Mouse (Mus musculus): Measurements from ENCODE around the gene Raver1. TPM values are rescaled to one million over a fixed set of nuclear protein-coding genes. Genes with fewer than 3 reads are reported as not detected.

Raver1 gene
- polyA plus RNA-seq, 1 experiment from 2014 or later: 60.2 TPM

GRCm38 (mm10) chr9:21031896-21032351 lies 59.9 kb downstream of the Raver1 start, which contains the start of gene Icam5:
Gene Icam5, plus strand, starts transcription at chr9:21032073.
- DNase-seq (ENCODE audit: low spot score) (no peak), ATAC-seq (ENCODE audit: low FRiP score) (peak; percentile 5; the same call in 1 of the 2 replicates)
- peak within 1 kb of the TSS; percentile 40 for H3K4me3 ChIP-seq (ENCODE audit: low read depth, low read length)
- H3K4me2 ChIP-seq (replicated peaks; ENCODE audit: low read depth, low read length): peak within 1 kb of the TSS; percentile 68
- peaks cover 6% of the 10 kb centered on the region for H3K4me1 ChIP-seq (replicated peaks; ENCODE audit: control insufficient read depth, insufficient read depth, low read length)
- H3K9me3 ChIP-seq (ENCODE audit: control insufficient read depth, low read length): no peaks in the 10 kb centered on the region
- under 1% methylated on average over 31 of the region's 35 CpGs for WGBS
- H3K36me3 ChIP-seq (ENCODE audit: control insufficient read depth, insufficient read depth, low read length): no peaks in the 10 kb centered on the region
- H3K27me3 ChIP-seq (ENCODE audit: control insufficient read depth, insufficient read depth, low read length): peaks cover 78% of the 10 kb centered on the region
- no peak within 1 kb of the TSS for H3K27ac ChIP-seq (ENCODE audit: low read depth, low read length)
- no peak within 1 kb of the TSS for H3K9ac ChIP-seq (ENCODE audit: low read depth, low read length)

GRCm38 (mm10) chr9:21031251-21031895 lies 60.4 kb downstream of the Raver1 start:
- H3K4me1 ChIP-seq (replicated peaks; ENCODE audit: control insufficient read depth, insufficient read depth, low read length): peaks cover 4% of the 10 kb centered on the region; the same call in 1 of the 2 replicates
- peak overlapping the region; percentile 40 for H3K4me3 ChIP-seq (ENCODE audit: low read depth, low read length)
- ATAC-seq (ENCODE audit: low FRiP score) (peak; percentile 43; the same call in 1 of the 2 replicates), DNase-seq (ENCODE audit: low spot score) (peak; percentile 68)
- H3K36me3 ChIP-seq (ENCODE audit: control insufficient read depth, insufficient read depth, low read length): no peaks in the 10 kb centered on the region
- H3K9ac ChIP-seq (ENCODE audit: low read depth, low read length): no peak overlapping the region
- H3K27me3 ChIP-seq (ENCODE audit: control insufficient read depth, insufficient read depth, low read length): peaks cover 76% of the 10 kb centered on the region
- H3K9me3 ChIP-seq (ENCODE audit: control insufficient read depth, low read length): no peaks in the 10 kb centered on the region
- peak overlapping the region; percentile 68 for H3K4me2 ChIP-seq (replicated peaks; ENCODE audit: low read depth, low read length)
- under 1% methylated on average over 36 of the region's 36 CpGs for WGBS
- no peak overlapping the region for H3K27ac ChIP-seq (ENCODE audit: low read depth, low read length)

GRCm38 (mm10) chr9:21030781-21031250 lies 61.0 kb downstream of the Raver1 start:
- DNase-seq (ENCODE audit: low spot score): peak; percentile 83
- no peak overlapping the region for H3K9ac ChIP-seq (ENCODE audit: low read depth, low read length)
- H3K4me2 ChIP-seq (replicated peaks; ENCODE audit: low read depth, low read length): peak overlapping the region; percentile 68
- H3K27me3 ChIP-seq (ENCODE audit: control insufficient read depth, insufficient read depth, low read length): peaks cover 72% of the 10 kb centered on the region
- peaks cover 4% of the 10 kb centered on the region; the same call in 1 of the 2 replicates for H3K4me1 ChIP-seq (replicated peaks; ENCODE audit: control insufficient read depth, insufficient read depth, low read length)
- peak; percentile 58; the same call in 1 of the 2 replicates for ATAC-seq (ENCODE audit: low FRiP score)
- no peak overlapping the region for H3K27ac ChIP-seq (ENCODE audit: low read depth, low read length)
- H3K4me3 ChIP-seq (ENCODE audit: low read depth, low read length): peak overlapping the region; percentile 40
- H3K36me3 ChIP-seq (ENCODE audit: control insufficient read depth, insufficient read depth, low read length): no peaks in the 10 kb centered on the region
- no peaks in the 10 kb centered on the region for H3K9me3 ChIP-seq (ENCODE audit: control insufficient read depth, low read length)
- WGBS: 0% methylated on average over 13 of the region's 13 CpGs

GRCm38 (mm10) chr9:21030055-21030600 lies 61.7 kb downstream of the Raver1 start:
- ATAC-seq (ENCODE audit: low FRiP score) (no peak), DNase-seq (ENCODE audit: low spot score) (peak; percentile 5)
- peaks cover 65% of the 10 kb centered on the region for H3K27me3 ChIP-seq (ENCODE audit: control insufficient read depth, insufficient read depth, low read length)
- 23% methylated on average over 22 of the region's 22 CpGs for WGBS
- no peaks in the 10 kb centered on the region for H3K36me3 ChIP-seq (ENCODE audit: control insufficient read depth, insufficient read depth, low read length)
- H3K4me2 ChIP-seq (replicated peaks; ENCODE audit: low read depth, low read length): peak overlapping the region; percentile 4; the same call in 1 of the 2 replicates
- H3K4me1 ChIP-seq (replicated peaks; ENCODE audit: control insufficient read depth, insufficient read depth, low read length): peaks cover 4% of the 10 kb centered on the region; the same call in 1 of the 2 replicates
- H3K9me3 ChIP-seq (ENCODE audit: control insufficient read depth, low read length): no peaks in the 10 kb centered on the region
- no peak overlapping the region for H3K27ac ChIP-seq (ENCODE audit: low read depth, low read length)
- H3K4me3 ChIP-seq (ENCODE audit: low read depth, low read length): peak overlapping the region; percentile 23; the same call in 1 of the 2 replicates
- no peak overlapping the region for H3K9ac ChIP-seq (ENCODE audit: low read depth, low read length)

GRCm38 (mm10) chr9:21029291-21030054 lies 62.3 kb downstream of the Raver1 start, which contains the start of gene Icam4:
Gene Icam4, plus strand, starts transcription at chr9:21029373.
- DNase-seq (ENCODE audit: low spot score): peak; percentile 87
- whole genome bisulfite sequencing: 3% methylated on average over 37 of the region's 37 CpGs
- Histone ChIP-seq H3K4me2 (replicated peaks; ENCODE audit: low read depth, low read length) (peak within 1 kb of the TSS; percentile 42), H3K4me3 (ENCODE audit: low read depth, low read length) (peak within 1 kb of the TSS; percentile 23), H3K4me1 (replicated peaks; ENCODE audit: control insufficient read depth, insufficient read depth, low read length) (peaks cover 4% of the 10 kb centered on the region; the same call in 1 of the 2 replicates), H3K9ac (ENCODE audit: low read depth, low read length) (peak within 1 kb of the TSS; percentile 32; the same call in 1 of the 2 replicates), H3K9me3 (ENCODE audit: control insufficient read depth, low read length) (no peaks in the 10 kb centered on the region), H3K36me3 (ENCODE audit: control insufficient read depth, insufficient read depth, low read length) (no peaks in the 10 kb centered on the region), H3K27ac (ENCODE audit: low read depth, low read length) (no peak within 1 kb of the TSS), H3K27me3 (ENCODE audit: control insufficient read depth, insufficient read depth, low read length) (peaks cover 59% of the 10 kb centered on the region)
- ATAC-seq (ENCODE audit: low FRiP score): no peak

- Histone ChIP-seq H3K4me3 (ENCODE audit: low read depth, low read length) (no peak overlapping the region), H3K9me3 (ENCODE audit: control insufficient read depth, low read length) (no peaks in the 10 kb centered on the region), H3K27me3 (ENCODE audit: control insufficient read depth, insufficient read depth, low read length) (peaks cover 52% of the 10 kb centered on the region), H3K4me1 (replicated peaks; ENCODE audit: control insufficient read depth, insufficient read depth, low read length) (peaks cover 4% of the 10 kb centered on the region; the same call in 1 of the 2 replicates), H3K9ac (ENCODE audit: low read depth, low read length) (no peak overlapping the region), H3K36me3 (ENCODE audit: control insufficient read depth, insufficient read depth, low read length) (no peaks in the 10 kb centered on the region), H3K27ac (ENCODE audit: low read depth, low read length) (no peak overlapping the region), H3K4me2 (replicated peaks; ENCODE audit: low read depth, low read length) (no peak overlapping the region)
- DNase-seq (ENCODE audit: low spot score) (no peak), ATAC-seq (ENCODE audit: low FRiP score) (no peak)
- WGBS: 65% methylated on average over 6 of the region's 6 CpGs
These were observed 63.2 kb downstream of the Raver1 start for GRCm38 (mm10) chr9:21028560-21029110.

GRCm38 (mm10) chr9:21027774-21028290 lies 64.0 kb downstream of the Raver1 start:
- no peak overlapping the region for H3K9ac ChIP-seq (ENCODE audit: low read depth, low read length)
- no peak for DNase-seq (ENCODE audit: low spot score)
- peaks cover 44% of the 10 kb centered on the region for H3K27me3 ChIP-seq (ENCODE audit: control insufficient read depth, insufficient read depth, low read length)
- no peak overlapping the region for H3K4me2 ChIP-seq (replicated peaks; ENCODE audit: low read depth, low read length)
- no peak overlapping the region for H3K4me3 ChIP-seq (ENCODE audit: low read depth, low read length)
- no peaks in the 10 kb centered on the region for H3K36me3 ChIP-seq (ENCODE audit: control insufficient read depth, insufficient read depth, low read length)
- no peak for ATAC-seq (ENCODE audit: low FRiP score)
- peaks cover 2% of the 10 kb centered on the region; the same call in 1 of the 2 replicates for H3K4me1 ChIP-seq (replicated peaks; ENCODE audit: control insufficient read depth, insufficient read depth, low read length)
- 53% methylated on average over 8 of the region's 8 CpGs for WGBS
- H3K9me3 ChIP-seq (ENCODE audit: control insufficient read depth, low read length): no peaks in the 10 kb centered on the region
- no peak overlapping the region for H3K27ac ChIP-seq (ENCODE audit: low read depth, low read length)

GRCm38 (mm10) chr9:21026849-21027248 lies 65.0 kb downstream of the Raver1 start:
- H3K27me3 ChIP-seq (ENCODE audit: control insufficient read depth, insufficient read depth, low read length): peaks cover 34% of the 10 kb centered on the region
- peaks cover 2% of the 10 kb centered on the region; the same call in 1 of the 2 replicates for H3K4me1 ChIP-seq (replicated peaks; ENCODE audit: control insufficient read depth, insufficient read depth, low read length)
- H3K9ac ChIP-seq (ENCODE audit: low read depth, low read length): no peak overlapping the region
- no peak overlapping the region for H3K4me2 ChIP-seq (replicated peaks; ENCODE audit: low read depth, low read length)
- ATAC-seq (ENCODE audit: low FRiP score): no peak
- no peak overlapping the region for H3K27ac ChIP-seq (ENCODE audit: low read depth, low read length)
- WGBS: 78% methylated on average over 12 of the region's 12 CpGs
- no peak for DNase-seq (ENCODE audit: low spot score)
- no peaks in the 10 kb centered on the region for H3K9me3 ChIP-seq (ENCODE audit: control insufficient read depth, low read length)
- no peak overlapping the region for H3K4me3 ChIP-seq (ENCODE audit: low read depth, low read length)
- no peaks in the 10 kb centered on the region for H3K36me3 ChIP-seq (ENCODE audit: control insufficient read depth, insufficient read depth, low read length)
